Mouse (Mus musculus): ENCODE data around the gene Tmem170b.

GRCm38 (mm10) chr13:41685499-41685898, 79.8 kb downstream of the Tmem170b start:
- TF ChIP-seq CTCF (IDR thresholded peaks at IDR 0.05; ENCODE audit: borderline replicate concordance, insufficient read depth, low read length) (no peak), POLR2A (IDR thresholded peaks at IDR 0.05; ENCODE audit: low read depth, low read length) (no peak)

Data from embryonic fibroblast, embryonic 13.5 days (primary cell).